Mouse (Mus musculus): ENCODE data around the gene Nek7.
A peak's percentile ranks its signal among the peaks of the same experiment; 100 is the strongest.

The Nek7 gene

GRCm38 (mm10) chr1:138608336-138608735 lies 11.6 kb downstream of the Nek7 start:
- DNase-seq (ENCODE audit: inconsistent ontology term): no peak

GRCm38 (mm10) chr1:138607862-138608261 lies 12.1 kb downstream of the Nek7 start:
- DNase-seq (ENCODE audit: inconsistent ontology term): no peak

- DNase-seq (ENCODE audit: inconsistent ontology term): no peak
Measured at GRCm38 (mm10) chr1:138606771-138607170, 13.2 kb downstream of the Nek7 start.

GRCm38 (mm10) chr1:138604736-138605135 lies 15.2 kb downstream of the Nek7 start:
- DNase-seq (ENCODE audit: inconsistent ontology term): peak; percentile 83

- DNase-seq (ENCODE audit: inconsistent ontology term): no peak
Measured at GRCm38 (mm10) chr1:138603974-138604373, 16.0 kb downstream of the Nek7 start.

- no peak for DNase-seq (ENCODE audit: inconsistent ontology term)
Measured at GRCm38 (mm10) chr1:138598087-138598486, 21.9 kb downstream of the Nek7 start.

GRCm38 (mm10) chr1:138596127-138596706 lies 23.7 kb downstream of the Nek7 start:
- no peak for DNase-seq (ENCODE audit: inconsistent ontology term)

GRCm38 (mm10) chr1:138594910-138595309 lies 25.0 kb downstream of the Nek7 start:
- peak; percentile 55 for DNase-seq (ENCODE audit: inconsistent ontology term)

- DNase-seq (ENCODE audit: inconsistent ontology term): no peak
Measured at GRCm38 (mm10) chr1:138593922-138594321, 26.0 kb downstream of the Nek7 start.

- no peak for DNase-seq (ENCODE audit: inconsistent ontology term)
Measured at GRCm38 (mm10) chr1:138592466-138592865, 27.5 kb downstream of the Nek7 start.

- DNase-seq (ENCODE audit: inconsistent ontology term): no peak
Measured at GRCm38 (mm10) chr1:138590451-138591022, 29.4 kb downstream of the Nek7 start.

GRCm38 (mm10) chr1:138589126-138589525 lies 30.8 kb downstream of the Nek7 start:
- no peak for DNase-seq (ENCODE audit: inconsistent ontology term)

- peak; percentile 58 for DNase-seq (ENCODE audit: inconsistent ontology term)
Measured at GRCm38 (mm10) chr1:138587812-138588211, 32.1 kb downstream of the Nek7 start.

GRCm38 (mm10) chr1:138586891-138587290 lies 33.0 kb downstream of the Nek7 start:
- DNase-seq (ENCODE audit: inconsistent ontology term): no peak

- no peak for DNase-seq (ENCODE audit: inconsistent ontology term)
Measured at GRCm38 (mm10) chr1:138584423-138585013, 35.4 kb downstream of the Nek7 start.

- no peak for DNase-seq (ENCODE audit: inconsistent ontology term)
Measured at GRCm38 (mm10) chr1:138582225-138582624, 37.7 kb downstream of the Nek7 start.

- no peak for DNase-seq (ENCODE audit: inconsistent ontology term)
Measured at GRCm38 (mm10) chr1:138579822-138580492, 40.0 kb downstream of the Nek7 start.

- DNase-seq (ENCODE audit: inconsistent ontology term): no peak
Measured at GRCm38 (mm10) chr1:138579207-138579606, 40.7 kb downstream of the Nek7 start.

GRCm38 (mm10) chr1:138576803-138577202 lies 43.1 kb downstream of the Nek7 start:
- peak; percentile 50 for DNase-seq (ENCODE audit: inconsistent ontology term)

- DNase-seq (ENCODE audit: inconsistent ontology term): no peak
Measured at GRCm38 (mm10) chr1:138576066-138576697, 43.8 kb downstream of the Nek7 start.

GRCm38 (mm10) chr1:138575629-138576028 lies 44.3 kb downstream of the Nek7 start:
- DNase-seq (ENCODE audit: inconsistent ontology term): no peak

All from Muller cell, postnatal 12 days (primary cell).